Mouse (Mus musculus) myocyte (in vitro differentiated cells): ENCODE results near the gene Zfhx3. TPM values are rescaled to one million over a fixed set of nuclear protein-coding genes. Genes with fewer than 3 reads are reported as not detected.

Experiments used
- H3K27me3 ChIP-seq: one replicate; pipeline ENCODE4 v1.6.1; 2011; ENCODE audit not compliant: control insufficient read depth, insufficient read depth, insufficient read length
- H3K36me3 ChIP-seq: one replicate; pipeline ENCODE4 v1.6.1; 2011; ENCODE audit not compliant: control insufficient read depth, insufficient read depth
- H3K4me2 ChIP-seq: one replicate; pipeline ENCODE4 v1.6.1; 2011; ENCODE audit warnings: low read depth, control low read depth
- H3K4me3 ChIP-seq: one replicate; pipeline ENCODE4 v1.5.1; 2011; ENCODE audit warnings: mild to moderate bottlenecking, control low read depth, moderate library complexity
- H3K79me2 ChIP-seq: one replicate; pipeline ENCODE4 v1.6.1; 2011; ENCODE audit not compliant: control insufficient read depth, insufficient read depth
- H3ac ChIP-seq: one replicate; pipeline ENCODE4 v1.6.1; 2011; ENCODE audit not compliant: control insufficient read depth, insufficient read length
- CEBPB ChIP-seq: IDR thresholded peaks from 2 replicates; pipeline ENCODE4 v1.6.1; 2011; ENCODE audit warnings: mild to moderate bottlenecking, moderate library complexity; ENCODE audit not compliant: poor library complexity, insufficient read depth, severe bottlenecking
- E2F4 ChIP-seq: IDR thresholded peaks from one replicate; pipeline ENCODE4 v1.6.1; 2011; ENCODE audit warnings: mild to moderate bottlenecking, control low read depth, moderate library complexity; ENCODE audit not compliant: insufficient read depth
- MAX ChIP-seq: IDR thresholded peaks from one replicate; pipeline ENCODE4 v1.6.1; 2011; ENCODE audit warnings: low read depth, mild to moderate bottlenecking, control low read depth
- MYOD1 ChIP-seq, 3 experiments: IDR thresholded peaks; one replicate each; pipeline ENCODE4 v1.6.1; 2011; ENCODE audit warnings: control low read depth in 2 of 3, low read depth in 2 of 3, mild to moderate bottlenecking in 2 of 3, moderate library complexity in 1 of 3; ENCODE audit not compliant: insufficient read length in 2 of 3, control insufficient read depth in 1 of 3
- MYOG ChIP-seq, 3 experiments: IDR thresholded peaks; one replicate each; pipeline ENCODE4 v1.6.1; 2011; ENCODE audit warnings: control low read depth in 2 of 3, low read depth in 2 of 3, mild to moderate bottlenecking in 2 of 3; ENCODE audit not compliant: insufficient read length in 2 of 3, control insufficient read depth in 1 of 3, insufficient read depth in 1 of 3
- POLR2A ChIP-seq: IDR thresholded peaks from one replicate; pipeline ENCODE4 v1.6.1; 2011; ENCODE audit warnings: low read depth, mild to moderate bottlenecking, control low read depth, moderate library complexity; ENCODE audit not compliant: insufficient read length
- POLR2AphosphoS2 ChIP-seq: IDR thresholded peaks from one replicate; pipeline ENCODE4 v1.6.1; 2011; ENCODE audit warnings: low read depth, control low read depth; ENCODE audit not compliant: insufficient read length
- REST ChIP-seq: IDR thresholded peaks from one replicate; pipeline ENCODE4 v1.6.1; 2011; ENCODE audit warnings: mild to moderate bottlenecking, control low read depth, moderate library complexity; ENCODE audit not compliant: insufficient read depth, insufficient read length
- SRF ChIP-seq: IDR thresholded peaks from one replicate; pipeline ENCODE4 v1.6.1; 2011; ENCODE audit warnings: low read depth; ENCODE audit not compliant: control insufficient read depth, insufficient read length
- TCF12 ChIP-seq: IDR thresholded peaks from one replicate; pipeline ENCODE4 v1.6.1; 2011; ENCODE audit warnings: mild to moderate bottlenecking, control low read depth; ENCODE audit not compliant: poor library complexity, insufficient read depth, severe bottlenecking
- TCF3 ChIP-seq: IDR thresholded peaks from one replicate; pipeline ENCODE4 v1.6.1; 2011; ENCODE audit warnings: low read depth, control low read depth; ENCODE audit not compliant: insufficient read length
- USF1 ChIP-seq: IDR thresholded peaks from one replicate; pipeline ENCODE4 v1.6.1; 2011; ENCODE audit warnings: low read depth, mild to moderate bottlenecking, control low read depth, moderate library complexity
- polyA plus RNA-seq: library from polyadenylated mRNA; unstranded; fragments of >200 nt; fragmentation: generic; extraction: Trizol; gene quantifications from one replicate; pipeline ENCODE4 v1.2.1, GENCODE M21; 2012; ENCODE audit warnings: missing spikeins

The Zfhx3 gene
- polyA plus RNA-seq, 1 experiment: 3.0 TPM

DNA sequence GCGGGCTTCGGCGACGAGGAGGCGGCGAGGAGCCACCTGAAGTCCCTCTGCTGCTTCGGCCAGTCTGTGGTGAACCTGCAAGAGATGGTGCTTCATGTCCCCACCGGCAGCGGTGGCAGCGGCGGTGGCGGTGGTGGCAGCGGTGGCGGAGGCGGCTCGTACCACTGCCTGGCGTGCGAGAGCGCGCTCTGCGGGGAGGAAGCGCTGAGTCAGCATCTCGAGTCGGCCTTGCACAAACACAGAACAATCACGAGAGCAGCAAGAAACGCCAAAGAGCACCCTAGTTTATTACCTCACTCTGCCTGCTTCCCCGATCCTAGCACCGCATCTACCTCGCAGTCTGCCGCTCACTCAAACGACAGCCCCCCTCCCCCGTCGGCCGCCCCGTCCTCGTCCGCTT lies 1014.0 kb downstream of the Zfhx3 start:
- TF ChIP-seq TCF12: no peak
- TF ChIP-seq CEBPB: no peak
- TF ChIP-seq TCF3: no peak
- TF ChIP-seq MYOG (IDR thresholded peaks at IDR 0.05; ENCODE audit: control insufficient read depth in 1 of 3, insufficient read depth in 1 of 3, insufficient read length in 2 of 3, low read depth in 2 of 3): no peak
- TF ChIP-seq REST: no peak
- no peak for TF ChIP-seq MYOD1 (IDR thresholded peaks at IDR 0.05; ENCODE audit: control insufficient read depth in 1 of 3, insufficient read length in 2 of 3, low read depth in 2 of 3)
- no peak for TF ChIP-seq MAX
- no peak for TF ChIP-seq POLR2AphosphoS2
- TF ChIP-seq SRF: no peak
- TF ChIP-seq USF1: no peak
- no peak for TF ChIP-seq POLR2A
- no peak for TF ChIP-seq E2F4
- H3K4me2 ChIP-seq: no peak overlapping the region
- H3K79me2 ChIP-seq: no peaks in the 10 kb centered on the region
- no peaks in the 10 kb centered on the region for H3K27me3 ChIP-seq
- peaks cover 9% of the 10 kb centered on the region for H3K36me3 ChIP-seq
- H3ac ChIP-seq: no peak overlapping the region
- H3K4me3 ChIP-seq: no peak overlapping the region

DNA sequence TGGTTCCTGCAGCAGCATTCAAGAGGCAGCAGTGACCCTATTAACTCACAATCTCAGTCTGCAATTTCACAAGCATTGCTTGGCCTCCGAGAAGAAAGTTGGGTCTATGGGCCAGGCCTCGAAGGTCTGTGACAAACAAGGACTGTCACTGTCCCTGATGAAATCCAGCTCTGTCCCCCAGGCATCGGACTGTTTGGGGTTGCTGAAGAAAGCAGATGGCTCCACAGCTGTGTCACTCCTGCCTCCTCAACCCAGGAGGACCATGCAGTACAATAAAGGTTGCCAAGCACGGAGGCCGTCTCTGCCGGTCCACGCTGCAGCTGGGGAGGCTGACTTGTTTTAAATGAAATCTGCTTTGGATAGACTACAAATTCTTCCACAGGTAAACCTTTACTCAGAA lies 1020.1 kb downstream of the Zfhx3 start:
- Histone ChIP-seq H3K4me3 (no peak overlapping the region), H3ac (no peak overlapping the region)

DNA sequence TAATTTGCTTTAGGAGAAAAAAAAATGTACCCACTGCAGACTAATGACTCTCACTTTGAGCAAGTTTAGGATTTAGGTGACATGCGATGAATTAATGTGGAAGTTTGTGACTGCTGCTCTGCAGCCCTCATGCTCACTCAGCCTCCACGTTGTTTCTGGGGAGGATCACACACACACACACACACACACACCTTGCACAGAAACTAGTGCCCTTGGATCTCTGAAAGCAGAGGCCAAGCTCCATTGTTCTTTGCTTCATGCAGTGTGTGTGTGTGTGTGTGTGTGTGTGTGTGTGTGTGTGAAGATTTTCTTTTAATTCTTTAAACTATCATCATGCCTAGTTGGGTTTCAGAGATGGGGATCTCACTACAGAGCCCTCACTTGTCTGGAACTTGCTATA lies 1020.7 kb downstream of the Zfhx3 start:
- no peaks in the 10 kb centered on the region for H3K36me3 ChIP-seq
- H3K79me2 ChIP-seq: no peaks in the 10 kb centered on the region
- TF ChIP-seq TCF3: no peak
- peak; percentile 25 for TF ChIP-seq POLR2AphosphoS2
- TF ChIP-seq CEBPB: no peak

More for the DNA sequence above, 1020.1 kb downstream of the Zfhx3 start:
- TF ChIP-seq MYOG (IDR thresholded peaks at IDR 0.05; ENCODE audit: control insufficient read depth in 1 of 3, insufficient read depth in 1 of 3, insufficient read length in 2 of 3, low read depth in 2 of 3) (no peak), TCF12 (no peak), POLR2AphosphoS2 (peak; percentile 49), MYOD1 (IDR thresholded peaks at IDR 0.05; ENCODE audit: control insufficient read depth in 1 of 3, insufficient read length in 2 of 3, low read depth in 2 of 3) (no peak), REST (no peak)
- H3K79me2 ChIP-seq: no peaks in the 10 kb centered on the region
- H3K36me3 ChIP-seq: no peaks in the 10 kb centered on the region
- no peak overlapping the region for H3K4me2 ChIP-seq
- H3K27me3 ChIP-seq: no peaks in the 10 kb centered on the region

DNA sequence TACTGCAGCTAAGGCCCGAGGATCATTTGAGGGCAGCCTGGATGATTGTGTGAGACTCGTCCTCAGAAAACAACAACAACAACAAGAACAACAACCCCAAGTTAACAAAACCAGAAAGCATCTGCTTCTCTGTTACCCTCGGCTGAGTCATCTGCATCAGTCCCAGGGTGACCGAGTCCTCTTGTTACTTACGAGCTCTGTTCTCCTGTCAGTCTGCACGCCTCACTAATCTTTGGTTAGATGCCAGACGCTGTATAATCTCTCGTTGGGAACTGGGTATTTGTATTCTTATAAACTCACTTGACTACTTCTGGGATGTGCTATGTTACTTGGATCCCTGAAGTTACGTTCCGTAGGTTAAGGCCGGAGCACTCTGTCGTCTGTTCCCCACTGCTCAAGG lies 1023.6 kb downstream of the Zfhx3 start:
- H3K79me2 ChIP-seq: no peaks in the 10 kb centered on the region
- H3K4me3 ChIP-seq: no peak overlapping the region
- H3K4me2 ChIP-seq: no peak overlapping the region
- H3K27me3 ChIP-seq: no peaks in the 10 kb centered on the region
- no peaks in the 10 kb centered on the region for H3K36me3 ChIP-seq
- H3ac ChIP-seq: no peak overlapping the region
- TF ChIP-seq TCF12: no peak
- no peak for TF ChIP-seq E2F4

More for the DNA sequence above, 1020.7 kb downstream of the Zfhx3 start:
- Histone ChIP-seq H3K4me3 (no peak overlapping the region), H3K4me2 (no peak overlapping the region), H3K27me3 (no peaks in the 10 kb centered on the region), H3ac (no peak overlapping the region)

DNA sequence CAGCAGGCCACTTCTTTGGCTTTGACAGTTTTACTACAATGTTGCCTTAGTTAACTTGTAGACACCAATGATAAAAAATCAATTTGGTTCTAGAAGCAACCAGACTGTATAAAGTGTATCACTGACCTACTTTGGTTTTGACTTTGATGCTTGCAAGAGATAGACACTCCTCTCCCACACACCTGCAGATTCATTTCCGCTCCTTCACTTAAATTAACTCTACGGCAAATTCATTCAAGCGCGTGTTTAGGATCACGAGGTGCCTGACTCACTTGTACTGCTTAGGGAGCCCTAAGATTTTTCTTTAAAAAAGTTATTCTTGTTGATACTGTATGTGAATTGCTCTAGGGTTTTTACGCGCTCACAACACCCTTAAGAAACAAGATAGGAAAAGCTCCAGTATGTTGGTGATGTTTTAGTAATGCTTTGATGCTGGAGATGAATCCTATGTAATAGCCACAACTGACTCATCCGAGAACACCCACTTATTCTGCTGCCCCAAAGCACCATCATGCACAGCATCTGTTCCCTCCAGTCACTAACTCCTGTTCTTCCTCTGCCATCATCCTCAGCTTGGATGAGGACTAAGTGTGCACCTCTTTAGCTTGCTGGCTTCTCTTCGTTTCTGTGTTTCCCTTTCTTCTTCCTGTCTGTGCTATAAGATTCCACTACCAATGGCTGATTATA lies 1031.3 kb downstream of the Zfhx3 start:
- H3ac ChIP-seq: no peak overlapping the region
- H3K79me2 ChIP-seq: no peaks in the 10 kb centered on the region
- no peak overlapping the region for H3K4me3 ChIP-seq
- no peaks in the 10 kb centered on the region for H3K36me3 ChIP-seq
- H3K27me3 ChIP-seq: no peaks in the 10 kb centered on the region
- no peak overlapping the region for H3K4me2 ChIP-seq
- TF ChIP-seq SRF (no peak), CEBPB (no peak), MYOD1 (IDR thresholded peaks at IDR 0.05; ENCODE audit: control insufficient read depth in 1 of 3, insufficient read length in 2 of 3, low read depth in 2 of 3) (no peak), REST (no peak), POLR2A (no peak), MYOG (IDR thresholded peaks at IDR 0.05; ENCODE audit: control insufficient read depth in 1 of 3, insufficient read depth in 1 of 3, insufficient read length in 2 of 3, low read depth in 2 of 3) (no peak), TCF3 (no peak), USF1 (no peak), MAX (no peak), TCF12 (no peak), E2F4 (no peak), POLR2AphosphoS2 (no peak)
